Mouse (Mus musculus): ENCODE data around the gene Olfr204. TPM values are rescaled to one million over a fixed set of nuclear protein-coding genes. Genes with fewer than 3 reads are reported as not detected.
"Not testable (repeated sequence)": the region's sequence is repeated elsewhere in the genome, so short reads cannot be mapped to it uniquely, and the experiment has no call there.

Gene Olfr204
- not detected in 2 replicates for polyA plus RNA-seq (2015; fragmentation: Nextera tagmentation; extraction: Ambion mirVana)

- Histone ChIP-seq H3K4me1 (replicated peaks) (no peaks in the 10 kb centered on the region), H3K36me3 (no peaks in the 10 kb centered on the region), H3K9ac (no peak within 1 kb of the TSS), H3K9me3 (replicated peaks) (no peaks in the 10 kb centered on the region), H3K27ac (no peak within 1 kb of the TSS), H3K27me3 (no peaks in the 10 kb centered on the region), H3K4me2 (no peak within 1 kb of the TSS), H3K4me3 (no peak within 1 kb of the TSS)
- ATAC-seq (replicated peaks; ENCODE audit: insufficient number of reproducible peaks, insufficient read depth, low FRiP score, low read depth), result no peak
Observed at GRCm38 (mm10) chr16:59318148-59318547, at the start of gene Olfr204. Gene Olfr204 (minus strand): TSS chr16:59318248.

DNA sequence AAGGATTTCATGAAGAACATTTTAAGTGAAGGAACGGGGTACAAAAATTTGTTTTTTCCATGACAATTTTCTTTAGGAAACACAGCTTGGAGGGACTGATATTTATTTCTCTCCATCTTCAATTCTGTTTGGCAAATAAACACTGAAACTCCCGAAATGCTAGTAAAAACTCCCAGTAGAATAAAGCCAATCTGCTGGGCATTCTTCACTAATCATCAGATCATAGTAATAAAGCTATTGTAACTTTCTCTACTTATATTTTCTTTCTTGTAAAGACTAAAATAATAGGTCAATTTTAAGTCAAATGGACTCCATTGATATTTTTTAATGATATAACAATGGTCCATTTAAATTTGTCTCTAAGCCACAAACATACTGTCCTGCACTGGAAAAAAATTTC, 45.8 kb upstream of the Olfr204 start, which contains the start of gene Olfr209:
Olfr209 (minus strand) TSS at position 101 of the 400 bp plus-strand sequence.
- no peaks in the 10 kb centered on the region for H3K36me3 ChIP-seq
- H3K4me3 ChIP-seq, result no peak within 1 kb of the TSS
- no peak within 1 kb of the TSS for H3K4me2 ChIP-seq
- H3K9me3 ChIP-seq (replicated peaks), result no peaks in the 10 kb centered on the region
- no peak within 1 kb of the TSS for H3K27ac ChIP-seq
- no peak for ATAC-seq (replicated peaks; ENCODE audit: insufficient number of reproducible peaks, insufficient read depth, low FRiP score, low read depth)
- WGBS, result 63% methylated on average over 2 of the region's 2 CpGs
- no peak within 1 kb of the TSS for H3K9ac ChIP-seq
- no peaks in the 10 kb centered on the region for H3K4me1 ChIP-seq (replicated peaks)
- no peaks in the 10 kb centered on the region for H3K27me3 ChIP-seq

DNA sequence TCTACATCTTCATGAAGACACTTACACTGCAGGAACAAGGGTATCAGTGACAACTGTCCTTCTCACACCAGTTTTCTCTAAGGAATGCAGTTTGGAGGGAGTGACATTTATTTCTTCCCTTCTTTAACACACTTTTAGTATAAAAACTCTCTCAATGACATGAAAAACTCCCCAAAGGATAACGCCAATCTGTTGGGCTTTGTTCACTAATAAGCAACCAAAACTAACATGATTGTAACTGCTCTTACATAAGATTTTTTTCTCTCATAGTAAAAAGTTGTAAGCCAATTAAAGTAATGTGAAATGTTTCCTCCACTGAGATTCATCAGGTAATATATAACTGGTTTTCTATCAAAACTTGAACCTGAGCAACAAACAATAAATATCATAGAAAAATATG, 31.1 kb upstream of the Olfr204 start, which contains the start of gene Olfr206:
Olfr206 (minus strand) TSS at position 101 of the 400 bp plus-strand sequence.
- no peak for ATAC-seq (replicated peaks; ENCODE audit: insufficient number of reproducible peaks, insufficient read depth, low FRiP score, low read depth)
- Histone ChIP-seq H3K4me1 (replicated peaks) (no peaks in the 10 kb centered on the region), H3K9ac (no peak within 1 kb of the TSS), H3K4me2 (no peak within 1 kb of the TSS), H3K4me3 (no peak within 1 kb of the TSS), H3K27ac (no peak within 1 kb of the TSS), H3K36me3 (no peaks in the 10 kb centered on the region), H3K9me3 (replicated peaks) (no peaks in the 10 kb centered on the region), H3K27me3 (no peaks in the 10 kb centered on the region)
- 78% methylated on average over 1 of the region's 1 CpGs for WGBS

GRCm38 (mm10) chr16:59331038-59331437, 13.0 kb upstream of the Olfr204 start, which contains the start of gene Olfr205:
Gene Olfr205 (minus strand): TSS chr16:59331138.
- no peak for ATAC-seq (replicated peaks; ENCODE audit: insufficient number of reproducible peaks, insufficient read depth, low FRiP score, low read depth)
- Histone ChIP-seq H3K9me3 (replicated peaks) (no peaks in the 10 kb centered on the region), H3K27ac (no peak within 1 kb of the TSS), H3K4me1 (replicated peaks) (no peaks in the 10 kb centered on the region), H3K36me3 (no peaks in the 10 kb centered on the region), H3K27me3 (no peaks in the 10 kb centered on the region), H3K4me3 (no peak within 1 kb of the TSS), H3K4me2 (no peak within 1 kb of the TSS), H3K9ac (no peak within 1 kb of the TSS)

DNA sequence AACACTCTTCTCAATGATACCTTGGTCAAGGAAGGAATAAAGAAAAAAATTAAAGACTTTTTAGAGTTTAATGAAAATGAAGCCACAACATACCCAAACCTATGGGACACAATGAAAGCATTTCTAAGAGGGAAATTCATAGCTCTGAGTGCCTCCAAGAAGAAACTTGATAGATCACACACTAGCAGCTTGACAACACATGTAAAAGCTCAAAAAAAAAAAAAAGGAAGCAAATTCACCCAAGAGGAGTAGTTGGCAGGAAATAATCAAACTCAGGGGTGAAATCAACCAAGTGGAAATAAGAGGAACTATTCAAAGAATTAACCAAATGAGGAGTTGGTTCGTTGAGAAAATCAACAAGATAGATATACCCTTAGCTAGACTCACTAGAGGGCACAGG, 5.2 kb upstream of the Olfr204 start:
- H3K36me3 ChIP-seq; ATAC-seq (replicated peaks; ENCODE audit: insufficient number of reproducible peaks, insufficient read depth, low FRiP score, low read depth); H3K9me3 ChIP-seq (replicated peaks); H3K9ac ChIP-seq; H3K4me2 ChIP-seq; H3K27ac ChIP-seq; H3K4me1 ChIP-seq (replicated peaks); H3K4me3 ChIP-seq; H3K27me3 ChIP-seq: not testable (repeated sequence)
- WGBS, result 48% methylated on average over 1 of the region's 1 CpGs

DNA sequence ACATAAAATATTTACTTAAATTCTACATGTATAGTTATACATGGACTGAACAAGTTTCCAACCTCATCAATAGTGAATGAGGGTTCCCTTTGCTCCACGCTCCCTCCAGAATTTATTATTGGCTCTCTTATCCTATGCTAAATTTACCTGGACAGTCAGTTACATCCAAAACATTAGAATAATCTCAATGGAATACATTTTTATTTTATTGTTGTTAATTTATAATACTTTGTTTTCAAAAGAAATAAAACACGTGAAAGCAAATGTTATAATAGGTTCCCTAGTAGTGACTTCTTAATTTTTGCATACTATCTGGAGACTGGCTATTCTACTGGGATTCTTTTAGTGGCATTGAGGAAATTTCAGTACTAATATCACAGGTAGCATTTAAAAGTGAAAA, 19.5 kb downstream of the Olfr204 start, which contains the start of gene Olfr203:
Olfr203 (plus strand) TSS at position 301 of the 400 bp plus-strand sequence.
- WGBS, result 82% methylated on average over 2 of the region's 2 CpGs
- Histone ChIP-seq H3K4me1 (replicated peaks) (no peaks in the 10 kb centered on the region), H3K4me2 (no peak within 1 kb of the TSS), H3K36me3 (no peaks in the 10 kb centered on the region), H3K4me3 (no peak within 1 kb of the TSS), H3K9ac (no peak within 1 kb of the TSS), H3K27ac (no peak within 1 kb of the TSS), H3K9me3 (replicated peaks) (no peaks in the 10 kb centered on the region), H3K27me3 (no peaks in the 10 kb centered on the region)
- no peak for ATAC-seq (replicated peaks; ENCODE audit: insufficient number of reproducible peaks, insufficient read depth, low FRiP score, low read depth)

GRCm38 (mm10) chr16:59287576-59287975, 30.5 kb downstream of the Olfr204 start:
- not testable (repeated sequence) for H3K4me3 ChIP-seq; H3K36me3 ChIP-seq; H3K9ac ChIP-seq; H3K27ac ChIP-seq; H3K4me2 ChIP-seq; H3K9me3 ChIP-seq (replicated peaks); ATAC-seq (replicated peaks; ENCODE audit: insufficient number of reproducible peaks, insufficient read depth, low FRiP score, low read depth); H3K27me3 ChIP-seq; H3K4me1 ChIP-seq (replicated peaks)
- WGBS, result 76% methylated on average over 9 of the region's 9 CpGs

DNA sequence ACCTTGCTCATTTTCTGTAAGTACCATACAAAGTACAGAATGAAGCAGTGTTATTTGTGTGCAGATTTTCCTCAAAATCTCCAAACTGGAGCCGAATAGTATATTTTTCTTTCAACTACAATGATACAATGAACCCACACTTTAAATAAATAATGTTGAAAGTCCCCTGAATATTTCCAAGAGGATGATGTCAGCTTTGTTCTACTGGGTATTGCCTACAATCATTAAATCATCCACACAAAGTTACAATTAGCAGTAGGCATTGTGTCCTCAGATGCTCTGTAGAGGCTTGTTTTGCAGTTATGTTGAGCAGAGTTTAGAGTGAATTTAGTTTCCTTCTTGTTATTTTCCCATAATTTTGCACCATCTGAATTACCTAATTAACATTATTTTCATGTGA, 31.4 kb downstream of the Olfr204 start, which contains the start of gene Olfr202:
Olfr202 (minus strand) TSS at position 101 of the 400 bp plus-strand sequence.
- no peaks in the 10 kb centered on the region for H3K27me3 ChIP-seq
- H3K4me1 ChIP-seq (replicated peaks), result no peaks in the 10 kb centered on the region
- no peak within 1 kb of the TSS for H3K4me3 ChIP-seq
- no peaks in the 10 kb centered on the region for H3K36me3 ChIP-seq
- H3K9ac ChIP-seq, result no peak within 1 kb of the TSS
- H3K27ac ChIP-seq, result no peak within 1 kb of the TSS
- no peak within 1 kb of the TSS for H3K4me2 ChIP-seq
- H3K9me3 ChIP-seq (replicated peaks), result no peaks in the 10 kb centered on the region
- WGBS, result 72% methylated on average over 1 of the region's 1 CpGs
- no peak for ATAC-seq (replicated peaks; ENCODE audit: insufficient number of reproducible peaks, insufficient read depth, low FRiP score, low read depth)

DNA sequence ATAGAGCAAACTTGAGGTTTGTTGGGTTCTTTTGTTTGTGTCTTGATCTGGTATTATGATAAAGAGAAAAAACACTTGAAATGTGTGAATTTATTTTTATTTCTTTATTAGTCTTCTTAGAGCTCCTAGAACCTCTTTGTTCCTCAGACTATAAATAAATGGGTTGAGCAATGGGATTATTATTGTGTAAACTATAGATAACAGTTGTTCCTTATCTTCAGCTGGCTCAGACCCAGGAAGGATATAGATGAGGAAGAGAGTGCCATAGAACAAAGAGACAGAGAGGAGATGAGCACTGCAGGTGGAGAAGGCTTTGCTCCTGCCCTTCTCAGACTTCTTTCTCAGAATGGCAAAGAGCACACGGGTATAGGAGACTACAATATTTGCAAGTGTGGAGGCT, 34.6 kb downstream of the Olfr204 start:
- H3K4me1 ChIP-seq (replicated peaks), result no peaks in the 10 kb centered on the region
- no peaks in the 10 kb centered on the region for H3K9me3 ChIP-seq (replicated peaks)
- no peaks in the 10 kb centered on the region for H3K36me3 ChIP-seq
- H3K4me3 ChIP-seq, result no peak overlapping the region
- ATAC-seq (replicated peaks; ENCODE audit: insufficient number of reproducible peaks, insufficient read depth, low FRiP score, low read depth), result no peak
- 59% methylated on average over 1 of the region's 1 CpGs for WGBS
- H3K4me2 ChIP-seq, result no peak overlapping the region
- H3K27ac ChIP-seq, result no peak overlapping the region
- no peak overlapping the region for H3K9ac ChIP-seq
- H3K27me3 ChIP-seq, result no peaks in the 10 kb centered on the region

- ATAC-seq (replicated peaks; ENCODE audit: insufficient number of reproducible peaks, insufficient read depth, low FRiP score, low read depth), result no peak
- Histone ChIP-seq H3K9me3 (replicated peaks) (no peaks in the 10 kb centered on the region), H3K27ac (no peak overlapping the region), H3K27me3 (no peaks in the 10 kb centered on the region), H3K36me3 (no peaks in the 10 kb centered on the region), H3K9ac (no peak overlapping the region), H3K4me3 (no peak overlapping the region), H3K4me1 (replicated peaks) (no peaks in the 10 kb centered on the region), H3K4me2 (no peak overlapping the region)
- 48% methylated on average over 3 of the region's 3 CpGs for WGBS
Observed at GRCm38 (mm10) chr16:59280542-59280941, 37.5 kb downstream of the Olfr204 start.

DNA sequence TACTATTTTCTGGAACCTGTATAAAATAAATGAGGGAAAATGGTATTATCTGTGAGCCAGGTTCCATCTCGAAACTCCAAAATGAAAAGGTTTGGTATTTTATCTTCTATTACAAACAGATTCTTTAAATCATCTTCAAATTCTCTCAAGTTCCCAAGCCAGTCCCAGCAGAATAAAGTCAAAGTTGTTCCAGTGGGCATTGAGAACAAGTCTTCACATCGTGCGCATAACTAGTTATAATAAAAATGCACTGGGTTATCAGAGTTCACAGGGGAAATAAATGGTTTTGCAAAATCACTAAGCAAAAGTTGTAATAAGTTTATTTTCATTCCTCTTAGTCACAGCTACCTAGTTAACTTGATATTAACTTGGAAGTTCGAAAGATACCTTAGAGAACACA, 45.5 kb downstream of the Olfr204 start, which contains the start of gene Olfr201:
Olfr201 (minus strand) TSS at position 101 of the 400 bp plus-strand sequence.
- not testable (repeated sequence) for H3K36me3 ChIP-seq; H3K4me3 ChIP-seq; H3K9ac ChIP-seq; H3K9me3 ChIP-seq (replicated peaks); H3K27me3 ChIP-seq; ATAC-seq (replicated peaks; ENCODE audit: insufficient number of reproducible peaks, insufficient read depth, low FRiP score, low read depth); H3K27ac ChIP-seq; H3K4me2 ChIP-seq; H3K4me1 ChIP-seq (replicated peaks)
- WGBS, result 79% methylated on average over 4 of the region's 4 CpGs

DNA sequence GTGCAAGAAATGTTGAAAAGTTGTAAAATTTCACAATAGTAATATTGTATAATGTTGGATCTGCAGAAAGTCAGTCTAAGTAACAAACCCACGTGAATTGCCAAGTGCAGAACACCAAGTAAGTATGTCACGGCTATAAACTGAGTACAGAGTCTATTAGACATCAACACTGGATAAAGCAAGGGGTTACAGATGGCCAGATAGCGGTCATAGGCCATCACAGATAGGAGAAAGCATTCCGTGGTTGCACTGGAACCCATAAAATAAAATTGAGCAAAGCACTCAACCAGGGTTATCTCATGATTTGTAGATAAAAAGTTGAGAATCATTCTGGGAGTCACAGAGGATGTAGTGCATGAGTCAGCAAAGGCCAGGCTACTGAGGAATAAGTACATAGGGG, 49.0 kb downstream of the Olfr204 start:
- H3K36me3 ChIP-seq; H3K27me3 ChIP-seq; H3K27ac ChIP-seq; H3K9ac ChIP-seq; H3K4me3 ChIP-seq; H3K4me1 ChIP-seq (replicated peaks); ATAC-seq (replicated peaks; ENCODE audit: insufficient number of reproducible peaks, insufficient read depth, low FRiP score, low read depth); H3K9me3 ChIP-seq (replicated peaks); H3K4me2 ChIP-seq: not testable (repeated sequence)
- 61% methylated on average over 4 of the region's 4 CpGs for WGBS

All from heart, embryonic 15.5 days (tissue).